Mouse (Mus musculus) spleen, adult 2 months (tissue): Measurements from ENCODE around the gene Cd33.

Experiments used
- CTCF ChIP-seq: fragments of 200-500 bp; IDR thresholded peaks from 2 replicates; pipeline ENCODE4 v1.5.1; 2011; ENCODE audit warnings: mild to moderate bottlenecking, inconsistent platforms; ENCODE audit not compliant: insufficient read depth, insufficient read length, insufficient replicate concordance; ENCODE audit errors: extremely low read depth
- POLR2A ChIP-seq: fragments of 200-500 bp; IDR thresholded peaks from 2 replicates; pipeline ENCODE4 v1.6.1; 2011; ENCODE audit warnings: low read depth, low read length, inconsistent platforms

GRCm38 (mm10) chr7:43580526-43580925, 36.3 kb upstream of the Cd33 start:
- TF ChIP-seq CTCF (no peak), POLR2A (no peak)
